Mouse (Mus musculus) left cerebral cortex, adult 11 months (tissue): Measurements from ENCODE around the gene Tppp3.
A peak's percentile ranks its signal among the peaks of the same experiment; 100 is the strongest.

ENCODE experiments used
- DNase-seq: peaks from one replicate; pipeline ENCODE4 v3.0.0; 2022; ENCODE audit warnings: low spot score

The Tppp3 gene

DNA sequence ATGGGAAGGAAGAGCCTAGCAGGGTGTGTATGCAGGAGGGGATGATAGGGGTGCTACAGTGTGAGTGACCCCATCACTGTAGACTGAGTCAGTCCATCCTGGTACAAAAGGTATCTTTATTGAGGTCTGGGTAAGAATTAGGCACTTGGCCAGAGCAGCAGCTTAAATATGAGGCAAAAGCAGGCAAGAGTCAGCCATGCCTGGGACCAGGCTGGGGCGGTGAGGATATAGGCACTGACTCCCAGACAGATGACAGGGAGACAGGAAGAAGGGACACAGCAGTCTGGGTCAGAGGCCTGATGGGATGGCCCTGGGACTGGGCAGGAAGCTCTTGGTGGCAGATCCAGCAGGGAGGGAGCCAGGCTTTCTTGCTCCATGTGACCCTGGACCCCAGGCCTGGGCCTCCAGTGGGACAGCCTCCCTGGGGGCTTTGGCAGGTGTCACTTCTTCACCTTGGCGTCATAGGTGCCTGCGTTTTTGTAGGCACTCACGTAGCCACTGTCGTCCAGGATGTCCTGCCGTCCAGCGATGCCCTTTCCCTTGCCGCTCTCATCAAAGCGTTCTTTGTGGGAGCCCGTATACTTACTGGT, 3.8 kb downstream of the Tppp3 start:
- no peak for DNase-seq

GRCm38 (mm10) chr8:105466700-105467291, 4.5 kb downstream of the Tppp3 start:
- DNase-seq, result peak; percentile 73

DNA sequence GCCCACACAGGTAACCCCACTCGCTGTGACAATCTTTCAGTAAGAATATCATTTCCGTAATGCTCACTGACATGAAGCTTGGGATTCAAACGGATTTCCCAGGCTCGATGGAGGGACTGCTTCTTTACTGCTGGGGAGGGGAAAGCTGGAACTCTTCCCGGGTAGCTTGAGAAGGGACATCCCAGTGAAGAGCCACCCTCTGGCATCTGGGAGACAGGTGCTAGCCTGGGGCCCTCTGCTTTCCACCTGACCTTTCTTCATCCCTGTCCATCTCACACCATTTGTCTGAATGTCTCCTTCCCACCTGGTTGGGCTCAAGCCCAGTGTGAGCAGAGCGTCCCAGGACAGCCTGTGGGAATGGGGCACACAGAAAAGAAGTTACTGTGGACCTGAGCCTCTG, 5.1 kb downstream of the Tppp3 start:
- no peak for DNase-seq

GRCm38 (mm10) chr8:105464595-105464994, 6.7 kb downstream of the Tppp3 start:
- no peak for DNase-seq

- DNase-seq, result no peak
Observed at GRCm38 (mm10) chr8:105461085-105461803, 10.1 kb downstream of the Tppp3 start.

DNA sequence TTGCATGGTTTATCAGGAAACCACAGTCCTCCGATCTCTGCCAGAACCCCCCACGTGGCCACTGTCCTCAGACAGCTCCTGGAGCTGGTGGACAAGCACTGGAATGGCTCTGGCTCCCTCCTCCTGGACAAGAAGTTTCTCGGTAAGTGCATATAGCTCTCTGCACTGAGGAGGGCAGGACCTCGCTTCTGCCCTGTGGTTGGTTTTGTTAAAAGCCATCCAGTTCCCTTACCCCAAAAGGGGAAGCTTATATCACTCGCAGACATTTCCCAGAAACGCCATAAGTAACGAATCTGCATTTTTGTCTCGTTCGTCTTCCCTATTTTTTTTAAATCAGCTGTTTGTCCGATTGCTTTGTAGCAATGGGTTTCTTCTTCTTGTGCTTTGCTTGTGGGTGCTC, 16.1 kb downstream of the Tppp3 start:
- DNase-seq, result no peak

DNA sequence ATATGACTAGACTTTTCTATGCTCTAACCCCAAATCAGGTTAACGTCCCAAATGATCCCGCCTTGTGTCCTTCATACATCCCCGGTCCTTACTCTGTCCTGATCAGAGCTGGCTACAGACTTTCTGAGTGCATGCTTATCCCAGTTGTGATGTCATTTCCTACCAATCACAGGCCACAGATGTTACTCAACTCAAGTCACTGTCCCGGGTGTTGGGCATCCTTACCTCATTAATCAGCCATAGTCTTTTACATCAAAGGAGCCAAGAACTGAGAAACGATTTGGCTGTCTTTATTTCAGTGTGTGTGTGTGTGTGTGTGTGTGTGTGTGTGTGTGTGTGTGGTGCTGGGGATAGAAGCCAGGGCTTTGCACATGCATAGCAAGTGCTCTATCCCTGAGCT, 17.2 kb downstream of the Tppp3 start:
- no peak for DNase-seq

DNA sequence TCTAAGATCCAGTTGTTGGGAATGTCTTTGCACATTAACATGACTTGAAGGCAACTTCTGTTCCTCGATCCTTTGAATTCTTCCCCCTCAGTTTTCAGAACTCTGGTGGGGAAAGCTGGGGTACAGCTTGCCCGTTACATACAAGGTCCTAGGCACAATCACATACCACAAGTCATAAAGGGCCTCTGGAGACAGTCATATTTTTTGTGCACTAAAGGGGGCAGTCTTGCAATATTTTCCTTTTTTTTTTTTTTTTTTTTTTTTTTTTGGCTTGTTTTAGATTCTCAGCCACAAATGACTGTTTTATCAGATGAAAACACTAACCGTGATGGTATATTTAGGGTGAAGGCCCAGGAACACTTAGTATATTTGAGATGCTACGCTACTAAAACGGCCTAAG, 18.0 kb downstream of the Tppp3 start:
- no peak for DNase-seq

DNA sequence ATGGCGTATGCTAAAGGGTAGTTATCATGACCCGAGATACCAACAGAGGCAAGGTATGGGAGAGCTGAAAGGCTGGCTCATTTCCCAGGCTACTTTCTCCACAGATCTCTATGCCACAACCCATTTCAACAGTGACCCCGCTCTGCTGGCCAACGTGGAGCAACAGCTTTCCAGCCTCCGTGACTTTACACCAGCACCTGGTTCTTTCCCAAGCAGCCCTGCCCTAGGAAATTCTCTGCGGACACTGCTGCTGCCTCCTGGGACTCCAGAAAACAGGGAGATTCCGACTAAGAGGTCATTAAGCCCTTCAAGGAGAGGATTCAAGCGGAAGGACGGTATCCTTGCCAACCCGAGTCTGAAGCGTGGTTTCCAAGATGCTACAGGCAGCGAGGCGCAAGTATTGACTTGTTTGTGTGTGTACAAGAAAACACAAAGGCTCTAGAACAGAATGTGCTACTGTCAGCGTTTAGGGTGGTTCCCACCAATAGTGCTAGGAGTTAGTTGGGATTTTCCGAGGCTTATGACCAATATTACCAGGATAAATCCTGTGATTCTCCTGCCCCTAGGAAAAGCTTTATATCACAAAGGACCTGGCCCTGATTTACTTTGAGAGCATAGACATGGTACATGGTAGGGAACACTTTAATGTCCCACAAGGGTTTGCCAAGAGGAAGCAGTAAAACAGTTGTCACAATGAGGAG, 19.3 kb downstream of the Tppp3 start:
- no peak for DNase-seq

- no peak for DNase-seq
Observed at GRCm38 (mm10) chr8:105450977-105451376, 20.3 kb downstream of the Tppp3 start.

DNA sequence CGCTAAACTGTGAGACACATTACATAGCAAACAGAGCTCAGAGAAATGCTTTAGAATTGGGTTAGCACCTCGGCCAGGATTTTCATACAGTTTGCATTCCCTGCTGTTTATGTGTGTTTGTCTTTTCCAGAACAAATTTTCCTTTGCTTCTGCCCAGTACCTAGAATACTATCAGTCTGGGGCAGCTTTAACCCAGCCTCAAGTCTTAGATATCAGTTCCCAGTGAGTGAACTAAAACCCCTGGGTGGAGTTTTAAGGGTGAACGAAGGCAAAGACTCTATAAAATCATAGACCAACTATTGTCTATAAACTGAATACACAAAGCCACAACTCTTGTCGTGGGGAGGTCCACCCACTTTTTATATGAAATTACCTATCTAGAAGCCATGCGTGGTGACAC, 22.7 kb downstream of the Tppp3 start:
- DNase-seq, result no peak

DNA sequence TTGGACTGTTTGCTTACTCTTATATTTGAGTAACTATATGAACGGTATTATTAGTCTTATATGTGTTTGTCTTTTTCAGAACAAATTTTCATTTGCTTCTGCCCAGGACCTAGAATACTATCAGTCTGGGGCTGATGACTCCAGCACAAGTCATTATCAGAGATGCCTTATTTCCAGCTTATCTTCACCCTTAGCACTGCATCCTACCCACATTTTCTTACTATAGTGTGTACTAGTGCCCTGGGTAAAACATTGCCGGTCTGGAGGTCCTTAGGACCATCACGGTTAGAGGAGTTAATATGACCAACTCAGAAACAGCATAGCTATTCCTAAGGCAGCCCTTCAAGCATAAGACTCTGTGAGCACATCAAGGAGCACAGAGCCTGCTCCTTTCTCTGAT, 23.1 kb downstream of the Tppp3 start:
- DNase-seq, result no peak

DNA sequence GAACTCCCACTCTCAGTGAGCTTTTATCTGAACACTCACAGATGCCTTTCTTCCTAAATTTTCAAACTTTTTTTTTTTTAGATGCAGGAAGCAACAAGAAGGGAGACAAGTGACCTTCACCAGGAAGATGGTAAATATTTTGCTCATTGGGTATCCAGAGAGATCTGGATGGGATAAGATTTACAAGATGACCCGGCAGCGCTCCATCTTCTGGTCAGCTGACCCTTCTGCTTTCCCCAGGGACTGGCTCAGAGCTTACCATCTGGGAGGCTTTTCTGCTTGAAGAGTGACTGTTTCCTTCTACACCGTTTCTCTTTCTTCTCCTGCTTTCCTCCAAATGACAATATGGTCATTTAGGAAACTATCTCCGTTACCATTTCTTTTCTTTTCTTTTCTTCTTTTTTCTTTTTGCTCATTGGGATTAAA, 25.2 kb downstream of the Tppp3 start:
- DNase-seq, result no peak

DNA sequence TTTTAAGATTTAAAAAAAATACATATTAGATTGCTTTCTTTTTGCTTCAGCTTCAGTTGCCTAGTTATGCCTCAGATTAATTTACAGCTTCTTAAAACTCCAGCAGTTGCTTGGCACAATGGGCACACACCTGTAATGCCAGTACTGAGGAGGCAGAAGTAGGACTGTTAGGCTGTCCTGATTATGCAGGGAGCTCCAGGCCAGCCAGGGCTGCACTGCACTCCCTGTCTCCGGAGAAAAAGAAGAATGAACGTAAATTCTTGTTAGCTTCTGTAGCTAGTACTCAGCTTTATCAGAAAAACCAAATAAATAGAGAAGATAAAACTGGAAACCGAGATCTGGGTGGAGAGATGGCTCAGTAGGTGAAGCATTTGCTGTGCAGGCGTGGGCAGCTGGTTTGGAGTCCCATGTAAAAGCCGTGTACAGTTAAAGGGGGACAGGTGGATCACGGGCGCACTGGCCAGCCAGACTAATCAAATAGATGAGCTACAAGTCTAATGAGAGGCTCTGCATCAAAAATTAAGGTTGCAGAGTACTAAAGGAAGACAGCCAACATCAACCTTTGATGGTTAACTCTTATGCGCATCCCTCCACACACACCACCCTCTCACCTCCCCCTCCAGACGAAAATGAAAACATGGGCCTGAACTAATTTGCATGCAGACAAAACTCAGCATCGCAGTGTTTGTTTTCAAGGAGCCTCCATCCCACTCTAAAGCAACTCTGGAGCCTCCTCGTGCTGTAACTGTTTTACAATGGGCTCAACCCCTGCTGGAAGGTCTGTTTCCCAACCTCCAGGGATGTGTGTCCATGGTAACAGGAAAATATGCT, 25.8 kb downstream of the Tppp3 start:
- no peak for DNase-seq

DNA sequence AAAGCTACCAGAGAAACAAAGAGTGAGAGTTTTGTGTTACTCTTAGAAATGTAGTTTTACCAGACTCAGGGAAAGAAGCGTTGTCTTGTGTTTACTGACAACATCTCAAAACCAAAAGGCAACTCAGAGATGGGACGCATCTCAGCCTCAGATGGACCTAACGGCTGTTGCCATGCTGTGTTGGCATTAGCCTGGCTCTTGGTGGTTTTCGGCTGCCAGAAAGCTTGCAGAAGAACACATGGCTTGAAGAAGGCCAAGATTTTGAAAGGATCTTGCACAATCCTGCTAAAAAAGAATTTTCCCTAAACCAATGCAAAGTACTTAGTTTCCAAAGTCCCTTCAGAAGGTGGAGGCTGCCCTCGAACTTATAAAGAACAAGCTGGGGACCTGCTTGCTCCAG, 28.7 kb downstream of the Tppp3 start:
- DNase-seq, result no peak

GRCm38 (mm10) chr8:105441433-105441832, 29.9 kb downstream of the Tppp3 start:
- DNase-seq, result no peak

DNA sequence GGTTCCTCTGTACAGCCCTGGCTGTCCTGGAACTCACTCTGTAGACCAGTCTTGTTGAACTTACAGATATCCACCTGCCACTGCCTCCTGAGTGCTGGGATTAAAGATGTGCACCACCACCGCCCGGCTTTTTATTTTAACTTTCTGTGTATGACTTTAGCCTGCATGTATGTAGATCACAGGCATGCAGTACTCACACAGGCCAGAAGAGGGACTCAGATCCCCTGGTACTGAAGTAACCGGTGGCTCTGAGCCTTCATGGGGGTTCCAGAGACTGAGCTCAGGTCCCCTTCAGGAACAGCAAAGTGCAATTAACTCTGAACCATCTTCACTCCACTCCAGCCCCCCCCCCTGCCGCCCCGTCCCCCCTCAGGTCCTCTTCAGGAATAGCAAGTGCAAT, 32.5 kb downstream of the Tppp3 start:
- no peak for DNase-seq

DNA sequence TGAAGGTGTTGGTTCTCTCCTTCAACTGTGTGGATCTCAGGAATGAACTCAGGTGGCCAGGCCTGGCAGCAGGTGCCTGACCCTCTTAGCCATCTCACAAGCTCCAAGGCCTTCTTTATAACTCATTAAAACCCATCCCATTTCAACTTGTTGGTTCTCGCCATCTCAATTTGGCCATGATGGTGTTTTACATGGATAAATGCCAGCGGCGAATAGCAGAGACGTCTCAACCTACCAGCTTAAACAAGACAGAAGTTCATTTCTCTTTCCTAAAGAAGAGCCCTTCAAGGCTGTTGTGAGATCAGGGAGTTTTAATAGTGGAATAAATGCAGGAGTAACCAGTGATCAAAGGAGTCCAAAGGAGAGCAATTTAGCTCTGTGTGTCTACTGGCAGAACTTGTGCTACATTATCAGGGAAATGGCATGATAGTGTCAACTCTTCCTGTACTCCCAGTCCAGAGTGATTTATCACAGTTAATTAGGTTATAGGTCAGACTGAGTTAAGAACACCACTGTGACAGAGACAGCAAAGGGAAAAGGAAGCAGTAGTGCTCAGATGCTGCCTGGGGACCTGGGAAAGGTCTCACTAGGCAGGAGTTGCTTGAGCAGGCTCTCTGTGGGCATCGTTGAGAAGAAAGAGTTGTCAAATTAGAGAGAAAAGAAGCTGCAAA, 34.1 kb downstream of the Tppp3 start:
- DNase-seq, result no peak

- no peak for DNase-seq
Observed at GRCm38 (mm10) chr8:105436218-105436617, 35.1 kb downstream of the Tppp3 start.

- DNase-seq, result no peak
Observed at GRCm38 (mm10) chr8:105434136-105434535, 37.2 kb downstream of the Tppp3 start.

- DNase-seq, result no peak
Observed at GRCm38 (mm10) chr8:105433511-105433910, 37.8 kb downstream of the Tppp3 start.

DNA sequence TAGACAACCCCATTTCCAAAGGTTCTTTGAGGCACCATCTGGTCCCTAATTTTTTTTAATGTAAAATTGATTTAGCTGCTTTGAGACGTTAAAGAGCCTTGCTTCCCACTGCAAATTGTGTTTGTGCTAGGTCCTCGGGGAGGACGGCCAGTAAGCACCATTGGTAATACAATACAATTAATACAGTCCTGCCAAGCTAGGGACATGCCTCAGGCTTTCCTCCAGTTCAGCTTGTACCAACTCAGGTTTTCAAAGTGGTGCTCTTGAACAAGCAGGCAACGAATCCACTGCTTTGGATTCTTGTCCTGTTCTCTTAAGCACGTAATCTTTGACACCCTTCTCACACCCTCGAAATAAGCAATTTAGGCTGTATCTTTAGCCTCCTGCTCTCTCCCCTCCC, 38.3 kb downstream of the Tppp3 start:
- no peak for DNase-seq
